Mouse (Mus musculus): Measurements from ENCODE around the gene Arhgap15. TPM values are rescaled to one million over a fixed set of nuclear protein-coding genes. Genes with fewer than 3 reads are reported as not detected.

The Arhgap15 gene
- total RNA-seq, 4 experiments from 2014 or later, result 0.48 to 1.4 (median 1.0) TPM

DNA sequence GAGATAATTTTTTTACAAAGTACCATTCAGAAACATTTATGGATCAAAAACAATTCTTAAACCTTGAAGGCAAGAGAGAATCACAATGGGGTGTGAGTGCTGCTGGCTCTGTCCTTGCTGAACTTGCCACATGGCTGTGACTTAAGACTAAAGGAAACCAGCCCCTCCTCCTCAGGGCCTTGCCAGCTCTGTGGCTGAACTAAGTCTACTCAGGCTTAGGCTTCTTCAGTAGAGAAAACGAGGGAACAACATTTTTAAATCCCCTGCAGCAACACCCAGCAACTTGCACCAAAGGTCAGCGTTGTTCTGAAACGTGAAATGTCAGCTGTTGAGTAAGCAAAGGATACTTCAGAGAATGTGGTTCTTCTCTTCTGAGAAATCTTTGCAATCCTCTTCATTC, 417.2 kb downstream of the Arhgap15 start:
- DNase-seq (ENCODE audit: low spot score in 2 of 2), result peak; percentile 5 to 15

DNA sequence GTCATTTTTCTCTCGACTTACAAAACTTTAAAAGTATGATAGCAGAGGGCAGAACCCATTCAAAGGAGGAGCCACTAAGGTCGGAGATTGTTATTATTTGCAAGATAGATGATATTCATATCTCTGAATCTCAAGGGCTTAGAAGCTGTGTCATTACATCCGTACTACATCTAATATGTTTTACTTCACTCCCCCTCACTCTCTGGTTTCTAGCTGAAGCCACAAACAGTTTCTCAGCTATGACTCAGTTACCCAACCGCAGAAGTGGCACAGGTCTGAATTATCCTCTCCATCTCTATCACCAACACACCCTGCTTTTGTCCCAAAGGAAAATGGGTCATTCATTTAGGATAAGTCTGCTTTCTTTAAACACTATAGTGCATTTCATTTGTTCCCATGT, 418.1 kb downstream of the Arhgap15 start:
- DNase-seq (ENCODE audit: low spot score in 2 of 2), result no peak

DNA sequence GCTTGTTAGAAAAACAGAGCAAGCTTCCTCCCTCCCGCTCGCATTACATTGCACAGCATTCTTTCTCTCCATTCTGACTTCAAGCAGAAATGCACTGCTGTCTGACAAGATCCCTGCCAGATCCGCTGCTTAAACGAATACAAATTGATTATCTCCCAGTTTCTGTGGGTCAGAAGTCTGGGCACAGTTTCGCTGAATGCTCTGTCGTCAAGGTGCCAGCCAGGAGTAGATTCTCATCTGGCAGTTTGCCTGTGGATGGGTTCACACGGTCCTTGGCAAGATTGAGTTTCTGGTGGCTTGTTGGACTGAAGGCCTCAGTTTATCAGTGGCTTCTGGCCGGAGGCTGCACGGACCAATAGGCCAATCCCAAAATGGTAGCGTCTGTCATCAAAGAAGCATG, 435.9 kb downstream of the Arhgap15 start:
- DNase-seq (ENCODE audit: low spot score in 2 of 2), result no peak

DNA sequence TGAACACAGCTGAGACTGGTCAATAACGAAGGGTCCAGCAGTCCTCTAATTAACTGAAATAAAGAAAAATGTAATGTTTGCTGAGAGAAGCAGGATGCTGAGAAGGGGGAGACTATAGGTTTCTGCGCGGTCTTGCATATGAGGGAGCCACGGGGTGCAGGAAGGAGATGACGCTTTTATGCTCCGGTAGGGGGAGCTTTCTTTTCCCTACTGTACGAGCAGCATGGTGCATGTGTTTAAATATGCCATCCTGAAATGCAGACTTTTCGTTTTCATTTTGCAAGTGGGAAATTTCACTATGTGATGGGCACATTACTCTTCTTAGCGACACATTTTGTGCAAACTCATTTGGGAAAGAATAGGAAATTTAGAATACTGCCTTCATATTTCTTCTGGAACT, 442.1 kb downstream of the Arhgap15 start:
- no peak for DNase-seq (ENCODE audit: low spot score in 2 of 2)

DNA sequence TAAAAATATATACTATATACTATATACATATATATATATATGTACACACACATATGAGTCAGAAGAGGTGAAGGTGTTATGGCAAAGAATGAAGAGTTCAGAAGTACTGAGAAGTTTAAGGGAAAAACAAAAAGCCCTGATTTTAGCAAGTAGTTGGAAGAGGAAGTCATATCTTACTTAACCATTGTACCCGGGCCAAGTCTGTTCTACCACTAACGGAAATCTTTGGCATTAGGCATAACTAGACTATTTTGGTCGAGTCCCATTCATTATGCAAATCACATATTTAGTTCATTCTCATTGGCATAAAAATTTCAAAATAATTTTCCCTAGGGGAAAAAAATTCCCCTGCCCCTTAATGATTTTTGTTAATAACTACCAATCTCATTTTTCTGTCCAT, 443.4 kb downstream of the Arhgap15 start:
- no peak for DNase-seq (ENCODE audit: low spot score in 2 of 2)

DNA sequence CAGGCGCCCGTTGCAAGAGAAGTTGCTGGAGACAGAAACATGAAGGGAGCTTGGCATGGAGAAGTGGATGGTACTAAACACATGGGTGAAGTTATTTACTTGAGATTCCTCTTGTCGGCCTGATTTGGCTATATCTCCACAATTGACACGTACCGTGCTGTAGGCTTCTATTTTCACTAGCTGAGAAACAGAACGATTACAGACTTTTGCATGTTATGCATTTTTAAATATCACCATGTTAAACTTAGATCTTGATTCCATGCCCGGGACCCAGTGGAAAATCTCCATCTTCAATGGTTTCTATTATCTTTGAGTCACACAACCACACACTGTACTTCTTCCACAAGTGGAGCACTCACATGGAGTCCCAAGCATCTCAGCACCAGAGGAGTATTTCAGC, 466.9 kb downstream of the Arhgap15 start:
- DNase-seq (ENCODE audit: low spot score in 2 of 2), result no peak

DNA sequence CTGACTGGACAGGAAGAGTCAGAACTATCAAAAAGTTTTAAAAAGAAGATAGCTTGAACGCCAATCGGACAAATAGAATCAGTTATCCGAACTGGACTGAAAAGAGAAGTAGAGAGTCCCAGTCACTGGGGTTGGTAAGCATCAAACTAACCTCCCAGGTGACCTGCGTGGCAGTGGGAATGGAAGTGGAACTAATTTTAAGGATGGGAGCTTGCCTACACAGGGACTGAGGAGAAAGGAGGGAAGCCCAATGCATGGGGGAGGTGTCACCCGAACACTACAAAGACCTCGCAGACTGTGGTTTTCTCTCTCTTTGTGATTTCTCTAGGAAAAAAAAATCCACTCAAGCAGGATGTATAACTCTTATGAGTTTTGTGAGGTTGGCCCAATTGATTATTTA, 469.2 kb downstream of the Arhgap15 start:
- no peak for DNase-seq (ENCODE audit: low spot score in 2 of 2)

DNA sequence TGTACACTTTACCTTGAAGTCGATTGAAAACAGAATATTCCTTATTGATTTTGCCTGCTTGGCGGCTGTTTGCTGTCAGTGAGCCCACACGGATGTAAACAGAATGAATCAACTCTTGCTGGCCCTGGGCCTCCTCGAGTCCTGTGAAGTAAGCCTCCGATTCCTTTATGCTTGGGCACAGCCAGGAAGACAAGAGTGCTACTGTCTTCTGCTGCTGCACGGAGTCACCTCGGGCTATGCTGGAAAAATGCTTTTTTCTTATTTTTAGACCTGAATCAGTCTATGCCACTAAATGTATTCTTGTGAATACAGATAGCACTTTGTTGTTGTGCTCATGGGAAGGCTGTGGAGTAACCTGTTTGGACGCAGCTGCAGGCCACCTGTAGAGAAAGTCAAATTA, 469.7 kb downstream of the Arhgap15 start:
- no peak for DNase-seq (ENCODE audit: low spot score in 2 of 2)

DNA sequence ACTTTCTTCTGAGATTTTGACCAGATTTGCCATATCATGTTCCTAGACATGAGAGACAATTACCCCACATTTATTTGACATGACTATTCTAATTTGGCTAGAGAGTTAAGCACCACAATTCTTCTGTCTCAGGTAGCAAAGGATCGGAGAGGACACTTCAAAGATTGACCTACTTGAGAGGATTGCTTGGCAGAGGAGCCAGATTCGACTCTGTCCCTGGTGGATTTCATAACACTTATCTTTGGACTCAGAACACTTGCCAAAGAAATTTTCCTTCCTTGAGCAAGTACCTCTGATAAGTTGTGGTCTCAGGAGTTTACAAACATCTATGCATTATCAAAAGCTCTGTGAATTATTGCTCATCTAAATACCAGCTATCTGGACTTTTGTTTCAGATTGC, 473.1 kb downstream of the Arhgap15 start:
- DNase-seq (ENCODE audit: low spot score in 2 of 2), result no peak

DNA sequence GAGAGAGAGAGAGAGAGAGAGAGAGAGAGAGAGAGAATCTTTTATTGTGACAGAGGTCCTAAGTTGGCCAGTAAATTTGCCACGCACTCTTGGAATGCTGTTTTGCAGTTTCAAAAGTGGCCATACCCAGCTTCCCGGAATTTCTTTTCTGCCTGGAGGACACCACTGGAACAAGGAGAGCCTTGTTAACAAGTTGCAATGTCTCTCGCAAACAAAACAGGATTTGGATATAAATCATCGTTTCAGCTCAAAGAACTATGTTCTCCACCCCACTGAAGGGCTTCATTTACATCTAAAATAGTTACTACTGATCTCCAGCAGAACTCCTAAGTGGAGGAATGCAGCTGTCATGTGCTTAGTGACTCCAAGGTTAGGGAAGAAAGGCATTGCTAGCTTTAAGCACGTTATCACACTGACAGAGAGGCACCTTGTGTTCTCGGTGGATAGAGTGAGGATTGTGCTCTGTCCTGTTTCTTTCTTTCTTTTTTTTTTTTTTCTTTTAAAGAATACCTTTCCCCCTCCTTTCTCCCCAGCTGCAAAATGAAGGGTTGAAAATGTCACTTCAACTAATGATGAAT, 473.6 kb downstream of the Arhgap15 start:
- no peak for DNase-seq (ENCODE audit: low spot score in 2 of 2)

DNA sequence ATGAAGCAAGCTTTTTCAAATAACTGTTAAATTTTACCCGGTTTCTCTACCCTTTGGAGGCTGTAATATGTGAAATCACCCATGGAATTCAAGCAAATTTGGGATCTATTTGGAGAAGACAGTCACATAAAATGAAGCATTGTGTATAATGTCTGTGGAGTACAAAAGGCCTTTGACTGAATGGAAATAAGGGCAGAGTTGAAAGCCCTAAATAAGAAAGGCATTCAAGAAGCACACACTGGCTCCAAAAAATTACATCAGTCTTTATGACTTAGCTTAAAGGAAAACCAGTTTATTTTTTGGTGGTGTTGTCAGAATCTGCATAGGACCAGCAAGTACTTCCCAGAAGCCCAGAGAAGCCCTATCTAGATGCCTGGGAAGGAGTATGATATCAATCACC, 486.2 kb downstream of the Arhgap15 start:
- DNase-seq (ENCODE audit: low spot score in 2 of 2), result no peak

DNA sequence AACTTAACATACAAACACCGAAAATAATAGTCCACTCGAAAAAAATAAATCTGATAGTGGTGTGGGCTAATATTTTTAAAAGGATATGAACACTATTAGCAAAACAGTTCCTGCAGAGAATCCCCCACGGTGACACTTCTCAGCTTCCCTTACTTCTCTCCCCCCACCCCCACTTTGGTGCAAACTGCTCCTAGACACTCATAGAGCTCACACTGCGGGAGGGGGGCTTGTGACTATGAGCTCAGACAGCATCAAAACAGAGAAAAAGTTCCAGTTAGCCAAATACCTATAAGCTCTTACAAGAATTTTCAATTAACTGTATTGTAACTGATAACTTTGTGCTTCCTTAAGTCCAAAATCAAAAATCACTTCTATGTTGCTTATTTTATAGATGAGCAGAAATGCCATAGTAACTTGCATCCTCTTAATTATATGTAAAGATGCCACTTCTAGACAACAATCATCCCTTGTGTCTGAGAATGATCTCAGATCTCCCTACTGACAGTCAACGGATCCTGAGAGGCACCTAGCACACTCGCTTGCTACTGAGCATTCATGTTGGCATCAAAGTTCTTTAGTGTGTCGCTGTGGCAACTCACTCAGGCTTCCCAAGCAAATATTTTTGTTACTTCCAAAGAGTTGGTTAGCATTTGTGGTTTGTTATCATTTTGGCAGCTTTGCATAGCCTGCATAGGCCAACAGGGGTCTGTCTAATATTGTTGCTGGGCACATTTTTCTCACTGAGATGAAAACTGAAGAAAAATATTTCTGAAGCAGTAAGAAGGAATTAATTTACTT, 493.2 kb downstream of the Arhgap15 start:
- DNase-seq (ENCODE audit: low spot score in 2 of 2), result no peak

DNA sequence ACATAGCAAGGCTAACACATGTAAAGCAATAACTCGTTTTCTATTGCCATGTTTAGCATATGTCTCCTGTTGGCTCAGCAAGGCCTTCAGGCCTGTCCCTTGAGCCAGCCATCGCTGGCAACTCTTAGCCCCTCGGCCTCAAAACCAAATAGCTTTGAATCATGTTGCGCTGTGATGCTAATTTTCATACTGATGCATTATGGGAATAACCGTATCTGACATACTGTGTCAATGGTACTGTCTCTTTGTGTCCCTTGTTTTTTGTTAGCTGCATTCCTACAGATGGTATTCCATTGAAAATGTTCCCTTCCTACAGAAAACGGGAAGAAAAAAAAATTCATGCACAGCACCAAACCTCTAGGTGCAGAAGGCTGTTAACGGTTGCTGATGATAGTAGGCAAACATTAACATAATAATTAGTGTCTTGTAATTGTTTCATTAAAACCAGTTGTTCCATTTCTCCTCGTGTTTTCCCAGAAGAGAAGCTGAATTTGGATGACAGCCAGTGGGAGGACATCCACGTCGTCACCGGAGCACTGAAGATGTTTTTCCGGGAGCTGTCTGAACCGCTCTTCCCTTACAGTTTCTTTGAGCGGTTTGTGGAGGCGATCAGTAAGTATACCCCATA, 494.1 kb downstream of the Arhgap15 start:
- DNase-seq (ENCODE audit: low spot score in 2 of 2), result no peak

DNA sequence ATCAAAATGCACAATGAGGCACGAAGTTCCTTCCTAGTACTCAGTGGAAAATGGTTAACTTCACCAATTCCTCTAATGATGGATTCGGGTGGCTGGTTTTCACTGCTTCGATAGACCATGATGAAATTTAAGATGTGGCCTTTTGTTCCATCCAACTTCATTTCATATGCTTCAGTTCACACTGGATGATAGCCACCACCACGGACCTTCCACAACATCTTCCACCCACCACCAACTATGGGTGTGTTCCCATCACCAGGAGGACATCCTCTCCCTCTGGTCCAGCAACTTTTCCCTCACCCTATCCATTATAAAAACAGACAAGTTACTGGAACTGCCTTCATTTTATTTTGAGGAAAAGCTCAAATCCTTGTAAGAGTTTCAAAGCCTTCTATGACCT, 506.7 kb downstream of the Arhgap15 start:
- no peak for DNase-seq (ENCODE audit: low spot score in 2 of 2)

DNA sequence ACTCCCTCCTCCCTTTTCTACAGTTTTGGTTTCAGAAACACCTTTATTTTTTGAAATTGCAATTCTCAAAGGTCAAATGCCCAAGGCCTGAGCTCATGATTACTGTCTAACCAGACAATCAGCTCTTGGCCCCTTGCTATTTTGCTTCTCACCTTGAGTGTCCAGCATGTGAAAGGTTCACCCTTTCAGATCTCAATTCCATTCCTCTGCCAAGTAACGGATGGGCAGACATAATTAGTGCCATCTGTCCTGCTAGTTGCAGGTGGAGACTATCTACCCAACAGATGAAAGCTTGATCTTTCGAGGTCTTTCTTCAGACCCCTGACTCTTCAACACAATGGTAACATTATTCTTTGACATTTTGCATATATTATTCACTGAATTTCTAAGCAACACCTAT, 509.3 kb downstream of the Arhgap15 start:
- DNase-seq (ENCODE audit: low spot score in 2 of 2), result no peak

DNA sequence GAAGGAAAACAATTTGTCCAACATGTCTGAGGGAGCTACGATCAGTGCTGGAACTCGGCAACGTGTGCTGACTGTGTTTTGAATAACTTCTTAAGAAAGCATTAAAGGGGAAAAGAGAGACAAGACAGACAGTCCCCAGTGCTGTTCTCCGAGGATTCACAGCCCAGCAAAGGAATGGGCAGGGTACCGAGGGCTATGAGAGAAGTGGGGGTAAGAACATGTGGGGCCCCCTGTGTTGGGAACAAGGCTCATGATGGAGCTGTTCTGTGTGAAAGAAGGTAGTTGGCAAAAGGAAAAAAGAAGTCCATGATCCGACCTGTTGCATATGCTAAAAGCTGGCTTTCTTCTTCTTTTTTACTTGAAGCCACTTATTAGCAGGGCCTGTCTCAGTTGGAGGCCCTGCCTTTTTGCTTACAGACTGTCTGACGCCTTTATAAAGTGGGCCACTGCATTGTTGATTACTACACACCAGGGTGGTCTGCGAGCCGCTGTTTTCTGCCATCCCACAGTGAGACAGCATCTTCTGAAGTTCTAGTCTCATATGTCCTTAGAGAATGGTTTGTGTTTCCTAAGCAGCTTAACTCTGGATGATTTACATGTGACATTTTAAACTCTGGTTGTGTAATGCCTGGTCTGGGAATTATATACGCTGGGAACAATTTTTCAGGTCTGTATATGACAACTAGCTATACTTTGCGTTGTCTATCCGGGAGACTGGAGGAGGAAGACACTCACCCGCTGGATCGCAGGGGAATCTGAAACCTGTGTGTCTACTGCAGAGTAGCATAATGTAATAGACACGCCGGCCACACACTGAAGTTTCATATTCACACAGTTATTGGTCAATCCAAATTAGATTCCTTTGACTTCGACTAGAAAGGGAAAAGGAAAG, 523.1 kb downstream of the Arhgap15 start:
- no peak for DNase-seq (ENCODE audit: low spot score in 2 of 2)

DNA sequence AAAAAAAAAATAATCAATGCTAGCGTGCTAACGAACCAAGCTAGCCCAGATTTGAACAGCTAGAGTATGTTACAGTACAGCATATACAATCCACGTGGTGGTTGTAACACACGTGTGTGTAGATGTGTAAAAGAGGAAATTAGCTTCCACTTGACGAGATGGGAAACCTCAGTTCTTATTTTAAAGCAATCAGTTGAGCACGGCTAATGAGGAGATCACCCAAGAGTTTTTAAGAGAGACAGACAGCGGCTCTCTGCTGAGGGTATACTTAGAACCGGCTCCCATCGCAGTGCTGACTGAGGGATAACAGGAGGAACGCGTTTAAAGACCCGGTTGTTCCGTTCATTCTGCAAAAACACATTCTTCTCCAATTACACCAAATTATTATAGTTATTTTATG, 524.0 kb downstream of the Arhgap15 start:
- DNase-seq (ENCODE audit: low spot score in 2 of 2), result no peak

DNA sequence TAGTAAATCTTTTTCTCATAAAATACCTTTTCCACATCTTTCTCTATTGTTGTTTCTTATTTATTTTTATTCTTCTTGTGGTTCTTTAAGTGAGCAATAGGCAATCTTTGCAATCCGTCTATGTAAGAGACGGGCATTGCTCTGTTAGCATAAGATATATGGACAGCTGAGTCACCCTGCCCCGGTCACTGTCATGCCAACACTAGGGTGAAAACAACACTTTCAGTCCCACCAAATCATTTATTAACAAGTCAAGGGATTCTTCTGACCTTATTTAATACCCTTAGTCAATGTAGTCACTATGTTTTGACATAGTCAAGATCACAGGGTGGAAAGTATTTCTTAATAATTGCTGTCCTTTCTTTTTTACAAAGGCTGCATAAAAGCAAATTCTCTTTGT, 525.8 kb downstream of the Arhgap15 start:
- no peak for DNase-seq (ENCODE audit: low spot score in 2 of 2)

DNA sequence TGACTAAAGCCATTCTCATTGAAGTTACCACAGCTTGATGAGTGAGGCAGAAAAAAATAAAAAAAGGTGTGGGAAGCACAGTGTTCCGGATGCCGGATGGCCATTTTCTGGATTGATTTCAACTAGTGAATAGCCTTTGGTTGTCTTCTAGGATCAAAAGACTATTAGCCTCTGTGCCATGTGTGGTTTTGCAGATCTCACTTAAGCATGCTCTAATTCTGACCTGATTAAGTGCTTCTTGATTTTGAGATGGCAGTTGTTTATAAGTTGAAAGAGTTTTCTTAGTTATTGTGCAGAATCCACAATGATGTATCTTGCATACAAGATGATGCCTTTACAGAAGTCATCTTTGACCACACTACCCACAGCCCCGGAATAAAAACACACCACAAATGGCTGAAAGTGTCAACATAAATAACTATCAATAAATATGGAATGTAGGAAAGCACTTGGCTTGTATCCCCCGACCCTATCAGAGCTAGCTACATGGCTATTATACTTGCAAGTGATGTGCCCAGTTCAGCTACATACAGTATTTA, 537.6 kb downstream of the Arhgap15 start:
- DNase-seq (ENCODE audit: low spot score in 2 of 2), result no peak

DNA sequence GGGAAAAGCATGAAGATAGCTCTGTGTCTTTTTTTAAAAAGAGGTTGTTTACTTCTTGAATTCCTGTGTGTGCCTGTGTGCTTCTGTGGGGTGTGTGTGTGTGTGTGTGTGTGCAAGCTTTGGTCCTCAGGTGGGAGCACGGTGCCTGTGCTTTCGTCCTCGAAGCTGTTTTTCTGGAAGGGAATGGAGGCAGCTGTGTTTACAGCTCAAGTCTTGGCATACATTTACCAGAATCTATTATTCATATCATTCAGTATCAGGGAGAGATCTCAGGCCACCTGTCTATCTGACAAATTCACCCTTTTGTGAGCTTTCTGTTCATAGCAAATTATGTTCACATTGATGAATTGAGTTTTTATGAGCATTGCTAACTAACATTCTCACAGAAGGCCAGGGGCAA, 550.5 kb downstream of the Arhgap15 start:
- DNase-seq (ENCODE audit: low spot score in 2 of 2), result no peak

DNA sequence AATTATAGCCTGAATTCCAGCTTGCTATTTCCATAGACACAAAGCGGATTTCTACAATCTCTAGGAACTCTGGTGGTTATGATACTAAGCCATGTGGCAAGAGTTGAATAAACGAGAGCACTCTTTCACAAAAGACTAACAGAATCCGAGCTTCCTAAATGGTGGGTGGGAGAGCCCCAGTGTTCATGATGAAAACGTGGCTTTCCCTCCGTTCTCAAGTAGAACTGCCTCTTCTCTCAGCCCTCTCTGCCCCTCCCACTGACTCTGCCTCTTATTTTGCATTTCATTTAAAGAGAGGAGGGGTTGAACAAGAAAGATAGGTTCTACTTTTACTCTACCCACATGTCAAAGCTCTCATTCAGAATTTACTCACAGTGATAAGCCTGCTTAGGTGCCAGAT, 551.3 kb downstream of the Arhgap15 start:
- DNase-seq (ENCODE audit: low spot score in 2 of 2), result no peak

DNA sequence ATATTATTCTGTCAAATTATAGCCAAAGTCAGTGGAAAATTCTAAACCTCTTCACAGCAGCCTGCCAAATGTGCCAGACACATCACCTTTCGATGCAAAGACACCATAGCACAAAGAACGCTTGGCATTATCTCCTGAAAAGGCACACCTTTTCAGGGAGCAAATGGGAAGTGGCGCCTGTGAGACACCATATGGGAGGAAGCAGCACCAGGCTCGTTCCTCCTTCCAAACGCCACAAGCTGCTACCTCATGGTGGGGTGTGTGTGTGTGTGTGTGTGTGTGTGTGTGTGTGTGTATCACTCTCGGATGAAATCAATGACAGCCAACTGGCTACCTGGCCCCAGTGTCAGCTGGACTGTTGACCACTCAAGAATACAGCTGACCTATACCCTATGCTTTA, 551.8 kb downstream of the Arhgap15 start:
- no peak for DNase-seq (ENCODE audit: low spot score in 2 of 2)
